Mouse (Mus musculus) bone marrow, adult 2 months (tissue): Measurements from ENCODE around the gene Prdm16.

Source experiments
- CTCF ChIP-seq: fragments of 200-500 bp; IDR thresholded peaks from 2 replicates; pipeline ENCODE4 v1.5.1; 2011; ENCODE audit warnings: low read length, control low read depth; ENCODE audit not compliant: control insufficient read depth, insufficient read depth
- POLR2A ChIP-seq: fragments of 200-500 bp; IDR thresholded peaks from 2 replicates; pipeline ENCODE4 v1.6.1; 2011; ENCODE audit warnings: low read depth, mild to moderate bottlenecking, control low read depth, low read length, borderline replicate concordance; ENCODE audit not compliant: control insufficient read depth

GRCm38 (mm10) chr4:154517991-154518390 is 118.7 kb downstream of the Prdm16 start:
- no peak for TF ChIP-seq CTCF
- no peak for TF ChIP-seq POLR2A
